Mouse (Mus musculus) lung, adult 18-20 months (tissue): ENCODE results near the gene Olfr9.
A peak's percentile ranks its signal among the peaks of the same experiment; 100 is the strongest.
"Not testable (repeated sequence)": the region's sequence is repeated elsewhere in the genome, so short reads cannot be mapped to it uniquely, and the experiment has no call there.

Experiments
- DNase-seq, 2 experiments: peaks; one replicate each; pipeline ENCODE4 v3.0.0; 2022; ENCODE audit warnings: mixed read lengths in 2 of 2

Olfr9 gene

GRCm38 (mm10) chr10:128989131-128989530, at the start of gene Olfr9:
Olfr9 (plus strand) TSS chr10:128989431.
- not testable (repeated sequence) for DNase-seq

GRCm38 (mm10) chr10:128940475-128941061, 48.7 kb upstream of the Olfr9 start:
- DNase-seq: no peak

- DNase-seq: peak; percentile 60 to 64
Measured at GRCm38 (mm10) chr10:128945675-128946074, 43.6 kb upstream of the Olfr9 start.

GRCm38 (mm10) chr10:128947496-128947895, 41.7 kb upstream of the Olfr9 start:
- DNase-seq: no peak

GRCm38 (mm10) chr10:128950208-128950887, 38.9 kb upstream of the Olfr9 start:
- no peak for DNase-seq

- DNase-seq: no peak
Measured at GRCm38 (mm10) chr10:128958340-128958739, 30.9 kb upstream of the Olfr9 start.

GRCm38 (mm10) chr10:128960142-128960541, 29.1 kb upstream of the Olfr9 start:
- no peak for DNase-seq

- DNase-seq: no peak
Measured at GRCm38 (mm10) chr10:128960590-128961584, 28.3 kb upstream of the Olfr9 start, which contains the start of gene Mettl7b. Mettl7b (minus strand) TSS chr10:128960988.

GRCm38 (mm10) chr10:128964961-128965360, 24.3 kb upstream of the Olfr9 start:
- DNase-seq: no peak

- DNase-seq: no peak
Measured at GRCm38 (mm10) chr10:128965871-128966270, 23.4 kb upstream of the Olfr9 start.

- peak in 1 of 2 experiments; percentile 48 for DNase-seq
Measured at GRCm38 (mm10) chr10:128968341-128968749, 20.9 kb upstream of the Olfr9 start.

- peak in 1 of 2 experiments; percentile 26 for DNase-seq
Measured at GRCm38 (mm10) chr10:128970740-128971250, 18.4 kb upstream of the Olfr9 start.

- no peak for DNase-seq
Measured at GRCm38 (mm10) chr10:128972841-128973240, 16.4 kb upstream of the Olfr9 start.

GRCm38 (mm10) chr10:128976395-128976794, 12.8 kb upstream of the Olfr9 start:
- no peak for DNase-seq

- DNase-seq: peak; percentile 40 to 58
Measured at GRCm38 (mm10) chr10:128977522-128978114, 11.6 kb upstream of the Olfr9 start.

- peak; percentile 54 to 68 for DNase-seq
Measured at GRCm38 (mm10) chr10:128980644-128981365, 8.4 kb upstream of the Olfr9 start.

- DNase-seq: not testable (repeated sequence)
Measured at GRCm38 (mm10) chr10:128990129-128990850, 1.1 kb downstream of the Olfr9 start.

GRCm38 (mm10) chr10:128990994-128991393, 1.8 kb downstream of the Olfr9 start:
- no peak for DNase-seq

GRCm38 (mm10) chr10:128995796-128996195, 6.6 kb downstream of the Olfr9 start:
- DNase-seq: no peak

- no peak for DNase-seq
Measured at GRCm38 (mm10) chr10:128996523-128997040, 7.4 kb downstream of the Olfr9 start.
